Mouse (Mus musculus) embryo, embryonic 10 days (tissue): ENCODE data around the gene Eif2ak3.
"Not testable (repeated sequence)": the region's sequence is repeated elsewhere in the genome, so short reads cannot be mapped to it uniquely, and the experiment has no call there.

Source experiments
- DNase-seq: peaks from one replicate; pipeline ENCODE4 v3.0.0-alpha.2; 2015; ENCODE audit warnings: low spot score

Gene Eif2ak3

GRCm38 (mm10) chr6:70844002-70844804 is at the start of gene Eif2ak3:
TSS of gene Eif2ak3 (plus strand) at chr6:70844515.
- peak; percentile 99 for DNase-seq

- no peak for DNase-seq
Measured at GRCm38 (mm10) chr6:70796940-70797339, 47.4 kb upstream of the Eif2ak3 start.

- peak; percentile 81 for DNase-seq
Measured at GRCm38 (mm10) chr6:70797581-70798251, 46.6 kb upstream of the Eif2ak3 start.

- DNase-seq, result peak; percentile 81
Measured at GRCm38 (mm10) chr6:70804632-70805031, 39.7 kb upstream of the Eif2ak3 start.

- peak; percentile 90 for DNase-seq
Measured at GRCm38 (mm10) chr6:70805267-70805666, 39.0 kb upstream of the Eif2ak3 start.

- DNase-seq, result peak; percentile 93
Measured at GRCm38 (mm10) chr6:70805820-70806513, 38.3 kb upstream of the Eif2ak3 start.

- DNase-seq, result no peak
Measured at GRCm38 (mm10) chr6:70806514-70806912, 37.8 kb upstream of the Eif2ak3 start.

GRCm38 (mm10) chr6:70810524-70810923 is 33.8 kb upstream of the Eif2ak3 start:
- no peak for DNase-seq

GRCm38 (mm10) chr6:70811557-70812525 is 32.5 kb upstream of the Eif2ak3 start:
- DNase-seq, result peak; percentile 82

- no peak for DNase-seq
Measured at GRCm38 (mm10) chr6:70812526-70812895, 31.8 kb upstream of the Eif2ak3 start.

- DNase-seq, result no peak
Measured at GRCm38 (mm10) chr6:70813921-70814628, 30.2 kb upstream of the Eif2ak3 start.

- DNase-seq, result no peak
Measured at GRCm38 (mm10) chr6:70814629-70814950, 29.7 kb upstream of the Eif2ak3 start.

GRCm38 (mm10) chr6:70815471-70815870 is 28.8 kb upstream of the Eif2ak3 start:
- no peak for DNase-seq

GRCm38 (mm10) chr6:70821566-70821965 is 22.7 kb upstream of the Eif2ak3 start:
- DNase-seq, result no peak

GRCm38 (mm10) chr6:70822386-70822910 is 21.9 kb upstream of the Eif2ak3 start:
- DNase-seq, result no peak

GRCm38 (mm10) chr6:70823277-70823676 is 21.0 kb upstream of the Eif2ak3 start:
- DNase-seq, result not testable (repeated sequence)

GRCm38 (mm10) chr6:70824085-70824986 is 20.0 kb upstream of the Eif2ak3 start:
- peak; percentile 86 for DNase-seq

- no peak for DNase-seq
Measured at GRCm38 (mm10) chr6:70824987-70825337, 19.4 kb upstream of the Eif2ak3 start.

GRCm38 (mm10) chr6:70829451-70829850 is 14.9 kb upstream of the Eif2ak3 start:
- no peak for DNase-seq

- DNase-seq, result no peak
Measured at GRCm38 (mm10) chr6:70830552-70830951, 13.8 kb upstream of the Eif2ak3 start.
